Mouse (Mus musculus): ENCODE data around the gene Psmb11.

DNA sequence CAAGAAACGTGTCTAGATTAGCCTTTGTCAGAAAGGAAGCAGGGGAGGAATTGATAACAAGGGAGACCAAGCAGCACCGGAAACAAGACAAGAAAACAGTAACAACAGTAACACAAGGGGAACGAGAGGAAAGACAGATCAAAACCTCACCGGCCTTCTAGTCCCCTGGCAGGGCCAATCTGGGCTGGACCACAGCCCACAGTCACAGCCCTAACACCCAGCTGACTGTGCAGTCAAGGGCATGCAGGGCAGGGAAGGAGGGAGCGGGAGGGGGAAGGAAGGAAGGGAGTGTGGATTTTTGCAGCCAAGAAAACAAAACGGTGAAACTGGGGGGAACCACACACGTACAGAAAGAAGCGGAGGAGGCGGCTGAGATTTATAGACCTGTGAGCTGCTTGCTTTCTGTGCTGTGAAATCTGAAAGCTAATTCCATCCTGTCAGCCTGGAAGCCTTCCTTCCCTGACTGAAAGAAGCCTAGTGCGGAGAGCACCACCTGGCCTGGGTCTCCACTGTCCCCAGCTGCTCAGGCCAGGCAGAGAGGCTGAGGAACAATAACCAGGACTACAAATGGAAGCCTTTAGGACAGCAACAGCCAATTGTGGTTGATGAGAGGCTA lies 28.8 kb upstream of the Psmb11 start:
- TF ChIP-seq CTCF (IDR thresholded peaks at IDR 0.05; ENCODE audit: borderline replicate concordance, insufficient read depth, low read length) (no peak), POLR2A (IDR thresholded peaks at IDR 0.05; ENCODE audit: low read depth, low read length) (no peak)

Data from embryonic fibroblast, embryonic 13.5 days (primary cell).